Mouse (Mus musculus) cerebral cortex, adult 2 months (tissue): ENCODE results near the gene Adgrv1.

Experiments used
- WGBS: fragments of 180-500 bp; shearing (Covaris S2); methylation state at CpG from one replicate; pipeline ENCODE4 v1.1.7; 2018; 5-methylcytosine and 5-hydroxymethylcytosine counted together

The Adgrv1 gene

DNA sequence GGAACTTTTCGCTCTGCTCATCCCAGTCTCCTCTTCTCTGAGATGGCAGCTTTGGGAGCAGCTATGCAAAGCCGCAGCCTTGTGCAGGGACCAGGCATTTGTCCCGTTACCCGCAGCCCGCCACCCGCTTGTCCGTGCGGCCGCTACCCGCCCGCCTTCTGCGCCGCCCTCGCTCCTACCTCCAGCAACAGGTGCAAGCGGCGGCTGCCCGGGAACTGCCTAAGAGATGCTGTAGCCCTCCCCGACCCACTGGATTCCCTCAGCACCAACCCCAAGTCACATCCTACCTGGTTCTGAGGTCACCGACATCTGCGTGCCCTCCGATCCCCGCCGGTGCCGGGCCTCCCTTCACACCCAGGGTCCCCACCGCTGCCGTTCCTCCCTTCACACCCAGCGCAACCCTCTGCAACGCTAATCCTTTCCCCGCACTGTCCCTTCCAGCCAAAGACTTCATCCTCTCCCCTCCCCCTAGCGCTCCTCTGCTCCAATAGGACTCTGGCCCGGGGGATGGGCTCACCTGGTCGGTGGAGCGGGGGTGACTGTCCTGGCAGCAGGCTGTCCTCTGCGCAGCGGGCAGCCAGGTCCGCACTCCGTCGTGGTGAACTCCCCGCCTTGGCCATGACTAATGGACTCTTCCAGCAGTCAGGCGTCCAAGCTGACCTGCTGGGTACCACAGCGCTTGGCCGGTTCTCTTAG lies at the start of gene Adgrv1:
TSS of gene Adgrv1 (minus strand) at position 435 of the 696 bp plus-strand sequence.
- WGBS: 3% methylated on average over 42 of the region's 42 CpGs

- WGBS: 90% methylated on average over 8 of the region's 8 CpGs
Measured at GRCm38 (mm10) chr13:81675333-81675732, 42.4 kb upstream of the Adgrv1 start.

DNA sequence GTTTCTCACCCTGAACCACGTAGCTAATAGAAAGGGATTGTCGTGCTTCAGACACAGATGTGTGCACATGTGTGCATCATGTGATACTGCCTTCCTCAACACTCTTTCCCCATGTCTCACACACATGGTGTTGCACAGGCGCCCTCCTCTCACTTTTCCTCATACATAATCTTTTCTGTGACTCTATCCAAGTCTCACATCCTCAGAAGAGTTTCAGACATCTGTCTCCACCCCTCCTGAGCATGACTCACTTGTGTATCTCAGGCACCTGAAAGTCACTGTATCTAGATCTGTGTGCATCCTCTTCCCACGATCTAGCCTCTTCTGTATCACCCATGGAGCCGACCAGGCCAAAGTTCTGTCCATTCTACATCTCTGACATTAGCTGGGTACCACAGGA lies 34.8 kb upstream of the Adgrv1 start:
- WGBS: 74% methylated on average over 5 of the region's 5 CpGs

DNA sequence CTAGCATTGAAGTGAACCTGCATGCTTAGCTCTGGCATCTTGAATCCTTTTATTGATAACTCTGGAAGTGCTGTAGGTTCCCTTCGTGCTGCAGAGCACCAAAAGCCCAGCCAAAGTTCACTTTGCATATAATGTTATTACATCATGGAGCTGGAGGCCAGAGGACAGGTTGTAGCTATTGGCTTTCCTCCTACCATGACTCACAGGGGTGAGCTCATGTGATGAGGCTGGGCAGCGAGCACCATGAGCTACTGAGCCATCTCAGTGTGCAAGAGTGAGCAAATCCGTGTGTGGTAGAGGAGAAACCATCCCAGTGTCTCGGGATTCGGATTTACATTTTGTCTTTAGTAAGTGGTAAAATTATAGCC lies 31.4 kb upstream of the Adgrv1 start:
- WGBS: 68% methylated on average over 5 of the region's 5 CpGs

DNA sequence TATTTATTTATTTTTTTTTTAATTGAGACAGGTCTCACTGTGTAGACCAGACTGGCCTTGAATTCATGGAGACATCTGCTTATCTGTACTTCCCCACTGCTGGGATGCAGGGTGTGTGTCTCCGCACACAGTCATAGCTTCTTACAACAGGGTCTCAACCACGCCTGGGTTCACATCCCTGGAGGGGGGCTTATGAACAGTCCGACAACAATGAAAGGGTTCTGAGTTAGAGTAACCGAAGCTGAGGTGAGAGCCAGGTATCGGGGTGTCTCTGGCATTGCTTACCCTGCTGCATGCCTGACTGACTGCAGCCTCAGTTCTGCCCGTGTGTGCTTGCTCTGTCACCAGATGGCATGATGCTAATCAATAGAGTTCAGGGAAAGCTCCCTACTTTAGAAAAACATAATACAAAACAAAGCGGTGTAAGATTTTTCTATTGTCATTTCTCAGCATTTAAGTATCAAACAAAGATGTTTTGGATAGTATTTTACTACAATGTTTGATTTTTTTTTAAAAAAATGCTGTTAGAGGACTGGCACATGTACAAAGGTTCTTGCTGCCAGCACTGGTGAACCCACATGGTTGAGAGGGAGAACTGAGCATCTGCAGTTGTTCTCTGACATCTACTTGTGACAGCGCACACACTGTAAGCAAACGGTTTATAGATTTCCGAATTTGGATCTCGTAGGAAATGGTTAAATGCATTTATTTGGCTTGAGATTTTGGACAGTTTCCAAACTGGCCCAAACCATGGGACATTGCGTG lies 30.8 kb upstream of the Adgrv1 start:
- 63% methylated on average over 12 of the region's 12 CpGs for WGBS

- WGBS: 2% methylated on average over 21 of the region's 21 CpGs
Measured at GRCm38 (mm10) chr13:81658053-81658752, 25.2 kb upstream of the Adgrv1 start.

GRCm38 (mm10) chr13:81657351-81658052 lies 24.5 kb upstream of the Adgrv1 start, which contains the start of gene Lysmd3:
Lysmd3 (plus strand) TSS chr13:81657663.
- under 1% methylated on average over 73 of the region's 73 CpGs for WGBS

DNA sequence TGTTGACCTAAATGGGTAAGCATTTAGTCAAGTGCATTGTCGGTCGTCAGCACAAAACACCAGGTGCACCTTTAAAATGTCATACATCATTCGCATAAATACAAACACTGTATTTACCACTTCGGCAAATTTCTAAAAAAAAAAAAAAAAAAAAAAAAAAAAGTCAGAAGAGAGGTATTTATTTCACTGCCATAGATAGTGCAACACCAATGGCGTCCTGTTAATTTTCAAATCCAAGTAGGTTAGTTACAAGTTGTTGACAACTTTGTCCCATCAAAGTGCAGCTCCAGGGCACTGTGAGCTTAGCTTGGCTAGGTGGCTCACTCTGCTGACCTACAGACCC lies 24.0 kb upstream of the Adgrv1 start:
- 21% methylated on average over 5 of the region's 5 CpGs for WGBS

DNA sequence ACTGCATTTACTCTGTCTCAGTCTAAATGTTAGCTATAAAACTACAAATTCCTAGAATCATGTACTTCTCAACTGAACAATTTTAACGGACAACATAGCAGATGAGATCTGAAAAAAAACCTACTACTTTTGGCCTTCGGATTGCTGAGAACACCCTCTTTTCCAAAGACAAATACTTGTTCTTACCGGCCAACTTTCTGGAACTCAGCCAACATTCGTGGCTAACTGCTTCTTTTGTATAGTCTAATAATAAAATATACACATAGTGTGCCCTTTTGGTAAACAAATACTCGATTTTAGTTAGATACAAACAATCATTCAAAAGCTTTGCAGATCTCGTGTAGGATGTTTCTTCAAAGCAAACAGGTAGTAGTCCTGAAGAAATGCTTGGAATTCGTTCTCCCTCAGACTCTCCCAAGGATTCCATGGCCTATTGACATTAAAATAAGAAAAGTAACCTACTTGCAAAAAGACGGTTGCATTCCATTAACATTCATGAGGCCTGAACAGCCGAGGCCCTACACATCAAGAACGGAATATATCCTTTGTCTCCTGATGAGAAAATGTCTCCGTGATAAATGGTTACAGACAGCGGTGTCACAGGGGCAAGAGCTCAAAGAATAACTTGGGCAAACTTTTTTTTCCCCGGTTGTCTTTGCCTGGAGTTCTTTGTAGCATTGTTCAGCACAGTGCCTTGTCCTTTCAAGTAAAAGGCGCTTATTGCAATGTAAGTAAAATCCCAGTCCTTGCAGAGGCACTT lies 23.3 kb upstream of the Adgrv1 start:
- WGBS: 37% methylated on average over 14 of the region's 14 CpGs

DNA sequence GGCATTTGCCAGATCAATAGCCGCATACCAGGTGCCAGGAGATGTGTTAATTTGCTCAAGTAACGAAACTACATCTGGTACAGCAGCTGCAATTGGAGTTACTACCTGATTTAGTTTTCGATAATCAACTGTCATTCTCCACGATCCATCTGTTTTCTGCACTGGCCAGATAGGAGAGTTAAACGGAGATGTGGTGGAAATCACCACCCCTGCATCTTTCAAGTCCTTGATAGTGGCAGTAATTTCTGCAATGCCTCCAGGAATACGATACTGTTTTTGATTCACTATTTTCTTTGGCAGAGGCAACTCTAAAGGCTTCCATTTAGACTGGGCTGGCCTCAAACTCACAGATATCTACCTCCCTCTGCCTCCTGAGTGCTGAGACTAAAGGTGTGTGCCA lies 17.4 kb upstream of the Adgrv1 start:
- 85% methylated on average over 5 of the region's 6 CpGs for WGBS

DNA sequence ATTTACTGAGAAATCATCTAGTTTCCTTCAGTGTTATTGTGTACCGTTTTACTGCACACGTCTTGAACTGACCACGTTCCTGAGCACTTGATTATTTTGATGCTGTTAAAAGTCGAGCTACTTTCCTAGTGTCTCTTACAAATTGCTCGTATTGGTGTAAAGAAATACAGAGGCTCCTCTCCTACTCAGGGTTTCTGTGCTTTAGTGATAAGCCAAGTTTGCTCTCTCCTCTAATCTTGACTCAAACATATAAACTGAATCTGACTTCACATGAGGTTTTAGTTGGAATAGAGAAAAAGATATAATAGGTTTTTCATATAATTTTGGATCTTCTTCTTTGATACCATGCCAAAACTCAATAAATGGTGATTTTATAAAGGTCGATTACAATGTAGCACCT lies 13.4 kb upstream of the Adgrv1 start:
- WGBS: 90% methylated on average over 6 of the region's 6 CpGs

DNA sequence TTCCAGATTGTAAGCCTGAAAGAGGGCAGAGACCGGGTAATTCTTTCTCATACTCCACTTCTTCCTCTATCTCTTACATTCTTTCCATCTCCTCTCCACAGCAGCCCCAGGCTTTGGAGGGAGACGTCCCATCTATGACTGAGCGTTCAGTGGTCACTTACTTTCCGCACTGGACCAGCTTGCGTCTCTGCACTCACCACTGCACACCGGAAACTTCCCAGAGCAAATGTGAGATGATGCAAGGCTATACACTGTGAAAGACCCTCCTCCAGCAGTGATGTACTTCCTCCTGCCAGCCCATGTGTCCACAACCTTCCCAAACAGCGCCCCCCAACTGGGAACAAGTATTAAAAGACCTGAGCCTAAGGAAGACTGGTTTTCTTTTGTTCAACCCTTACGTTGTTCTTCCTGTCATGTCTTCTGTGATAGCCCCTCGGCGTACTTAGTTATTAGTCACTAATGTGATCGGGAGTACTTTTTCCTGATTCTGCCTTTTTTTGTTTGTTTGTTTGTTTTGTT lies 11.2 kb upstream of the Adgrv1 start:
- WGBS: 90% methylated on average over 11 of the region's 11 CpGs

DNA sequence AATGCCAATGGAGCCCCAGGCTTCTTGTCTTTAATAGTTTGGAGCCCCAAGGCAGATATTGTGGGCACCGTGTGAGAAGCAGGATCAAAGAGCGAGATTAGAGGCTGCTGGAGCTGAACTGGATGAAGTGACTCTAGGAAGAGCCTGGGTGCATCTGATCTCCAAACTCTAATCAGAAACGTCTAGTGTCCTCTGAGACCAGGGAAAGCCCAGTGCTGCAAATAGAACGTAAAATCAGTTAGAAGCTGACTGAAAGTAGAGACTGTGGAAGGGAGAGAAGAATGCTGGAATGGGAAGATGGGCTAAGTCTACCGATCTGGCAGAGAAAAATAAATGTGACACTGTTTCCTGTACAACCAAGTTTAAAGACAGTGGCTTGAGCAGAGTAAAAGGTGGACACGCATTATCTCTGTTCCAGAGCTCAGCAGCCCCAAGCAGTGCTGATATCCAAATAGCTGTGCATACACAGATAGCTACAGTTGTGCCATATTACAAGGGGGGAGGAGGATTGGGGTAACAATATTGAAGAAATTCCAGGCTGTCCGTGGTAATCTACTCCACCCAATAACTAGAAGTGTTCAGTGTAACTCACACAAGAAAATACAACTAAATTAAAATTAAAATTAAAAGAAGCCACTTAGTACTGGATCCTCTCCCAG lies 9.7 kb upstream of the Adgrv1 start:
- 62% methylated on average over 7 of the region's 7 CpGs for WGBS

GRCm38 (mm10) chr13:81641289-81642045 lies 8.5 kb upstream of the Adgrv1 start:
- WGBS: 5% methylated on average over 8 of the region's 8 CpGs

GRCm38 (mm10) chr13:81640881-81641280 lies 7.9 kb upstream of the Adgrv1 start:
- WGBS: 31% methylated on average over 6 of the region's 6 CpGs

GRCm38 (mm10) chr13:81639624-81640023 lies 6.7 kb upstream of the Adgrv1 start:
- 64% methylated on average over 4 of the region's 4 CpGs for WGBS

GRCm38 (mm10) chr13:81630566-81630965 lies 2.4 kb downstream of the Adgrv1 start:
- 69% methylated on average over 5 of the region's 5 CpGs for WGBS

DNA sequence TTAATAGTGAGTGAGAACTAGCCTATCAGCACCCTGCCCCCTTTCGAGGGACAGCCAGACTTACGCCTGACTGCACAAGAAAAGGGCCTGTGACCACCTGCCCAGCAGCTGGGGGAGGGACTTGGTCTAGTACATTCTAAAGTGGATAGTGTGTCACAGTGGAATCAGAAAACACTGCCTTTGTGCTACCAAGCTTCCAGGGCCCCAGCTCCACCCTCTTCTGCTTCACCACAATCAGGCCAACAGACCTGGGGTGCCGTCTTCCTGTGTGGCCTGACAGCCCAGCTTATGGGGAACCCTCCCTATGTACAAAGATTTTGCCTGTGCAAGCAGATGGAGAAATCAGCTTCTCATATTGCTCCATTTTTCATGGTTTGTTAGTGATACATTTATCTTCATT lies 3.6 kb downstream of the Adgrv1 start:
- 77% methylated on average over 3 of the region's 3 CpGs for WGBS

- WGBS: 72% methylated on average over 2 of the region's 2 CpGs
Measured at GRCm38 (mm10) chr13:81628631-81629190, 4.2 kb downstream of the Adgrv1 start.

DNA sequence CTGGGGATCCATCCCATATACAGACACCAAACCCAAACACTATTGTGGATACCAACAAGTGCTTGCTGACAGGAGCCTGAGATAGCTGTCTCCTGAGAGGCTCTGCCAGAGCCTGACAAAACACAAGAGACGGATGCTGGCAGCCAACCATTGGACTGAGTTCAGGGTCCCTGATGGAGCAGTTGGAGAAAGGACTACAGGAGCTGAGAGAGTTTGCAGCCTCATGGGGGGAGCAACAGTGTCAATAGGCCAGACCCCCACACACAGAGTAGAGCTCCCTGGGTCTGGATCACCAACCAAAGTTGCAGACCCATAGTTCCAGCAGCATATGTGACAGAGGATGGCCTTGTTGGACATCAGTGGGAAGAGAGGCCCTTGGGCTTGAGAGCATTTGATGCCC lies 5.1 kb downstream of the Adgrv1 start:
- WGBS: 71% methylated on average over 1 of the region's 1 CpGs
